Mouse (Mus musculus) heart, adult 2 months (tissue): Measurements from ENCODE around the gene Tacr1.

Source experiments
- CTCF ChIP-seq: fragments of 200-600 bp; IDR thresholded peaks from 2 replicates; pipeline ENCODE4 v1.8.1; 2022; ENCODE audit warnings: antibody characterized with exemption, mild to moderate bottlenecking, moderate library complexity
- POLR2A ChIP-seq: fragments of 200-500 bp; IDR thresholded peaks from 2 replicates; pipeline ENCODE4 v1.6.1; 2011; ENCODE audit warnings: mild to moderate bottlenecking, low read depth, low read length, control low read depth; ENCODE audit not compliant: insufficient read depth

DNA sequence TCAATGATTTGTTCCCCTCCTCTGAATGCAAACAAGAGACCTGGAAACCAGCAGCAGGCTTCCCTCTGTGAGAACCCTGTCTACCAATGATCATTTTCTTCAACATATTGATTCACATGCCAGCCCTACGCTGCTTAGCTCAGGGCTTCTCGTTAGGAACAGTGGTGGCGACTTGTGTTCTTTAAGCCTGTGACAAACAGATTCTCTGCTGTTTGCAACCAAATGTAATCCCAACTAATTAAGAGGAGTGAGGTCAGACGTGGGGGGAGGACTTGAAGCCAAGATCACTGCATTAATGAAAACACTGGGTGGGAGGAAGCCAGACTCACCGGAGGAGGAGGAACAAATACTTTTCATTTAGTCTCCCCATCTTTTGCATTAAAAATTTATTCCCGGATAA, 27.6 kb downstream of the Tacr1 start:
- no peak for TF ChIP-seq POLR2A
- no peak for TF ChIP-seq CTCF
